Mouse (Mus musculus) small intestine, adult 2 months (tissue): Measurements from ENCODE around the gene Iqgap3. TPM values are rescaled to one million over a fixed set of nuclear protein-coding genes. Genes with fewer than 3 reads are reported as not detected.
A peak's percentile ranks its signal among the peaks of the same experiment; 100 is the strongest.

Source experiments
- H3K27ac ChIP-seq: fragments of 200-500 bp; 2 replicates; pipeline ENCODE4 v1.5.1; 2012; ENCODE audit warnings: low read depth, low read length, control low read depth, inconsistent platforms; ENCODE audit not compliant: insufficient read depth
- H3K27me3 ChIP-seq: fragments of 200-500 bp; 2 replicates; pipeline ENCODE4 v1.6.1; 2012; ENCODE audit warnings: mild to moderate bottlenecking, moderate library complexity, low read length, inconsistent platforms; ENCODE audit not compliant: control insufficient read depth, insufficient read depth
- H3K36me3 ChIP-seq: fragments of 200-500 bp; 2 replicates; pipeline ENCODE4 v1.6.1; 2012; ENCODE audit warnings: mild to moderate bottlenecking, low read length, control low read depth, inconsistent platforms; ENCODE audit not compliant: control insufficient read depth, insufficient read depth
- H3K4me1 ChIP-seq: fragments of 200-500 bp; 2 replicates; pipeline ENCODE4 v1.6.1; 2012; ENCODE audit warnings: low read length, inconsistent platforms, mixed read lengths; ENCODE audit not compliant: control insufficient read depth, insufficient read depth, insufficient read length
- H3K4me3 ChIP-seq: fragments of 200-500 bp; 2 replicates; pipeline ENCODE4 v1.5.1; 2012; ENCODE audit warnings: low read depth, mild to moderate bottlenecking, control low read depth, inconsistent platforms, low read length, moderate library complexity
- CTCF ChIP-seq: fragments of 200-500 bp; IDR thresholded peaks from 2 replicates; pipeline ENCODE4 v1.5.1; 2012; ENCODE audit warnings: low read depth, mild to moderate bottlenecking, control low read depth, inconsistent platforms, low read length, moderate library complexity, mixed read lengths; ENCODE audit not compliant: insufficient replicate concordance, insufficient read length; ENCODE audit errors: extremely low read depth
- POLR2A ChIP-seq: fragments of 200-500 bp; IDR thresholded peaks from 2 replicates; pipeline ENCODE4 v1.6.1; 2012; ENCODE audit warnings: low read depth, mild to moderate bottlenecking, control low read depth, inconsistent platforms, low read length, moderate library complexity
- WGBS: fragments of 180-500 bp; shearing (Covaris S2); methylation state at CpG from one replicate; pipeline ENCODE4 v1.1.7; 2018; 5-methylcytosine and 5-hydroxymethylcytosine counted together
- polyA plus RNA-seq: library from polyadenylated mRNA; depleted of rRNA; stranded (reverse); fragments of >200 nt; gene quantifications from 2 replicates; pipeline ENCODE4 v1.2.3, GENCODE M21; 2012

The Iqgap3 gene
- polyA plus RNA-seq, 1 experiment, result 14.6 TPM

DNA sequence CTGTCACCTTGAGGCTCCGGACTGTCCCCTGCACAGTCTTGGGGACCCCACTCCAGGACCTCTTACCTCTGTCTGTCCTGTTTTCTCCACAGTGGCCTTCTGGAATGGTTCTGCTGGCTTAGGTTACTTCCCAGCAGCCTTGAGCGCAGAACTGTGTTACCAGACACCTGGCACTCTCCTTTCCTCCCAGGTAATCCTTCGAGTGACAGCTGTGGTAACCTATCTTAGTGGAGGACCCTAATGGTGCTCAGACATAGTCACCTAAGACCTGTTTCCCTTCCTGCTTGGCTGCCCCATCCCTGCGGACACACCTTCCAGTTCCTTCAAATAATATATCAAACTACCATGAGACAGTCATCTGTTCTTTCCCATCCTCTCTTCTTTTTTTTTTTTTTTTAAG, 3.6 kb upstream of the Iqgap3 start, which contains the start of gene Ttc24:
Ttc24 (minus strand) TSS at position 101 of the 400 bp plus-strand sequence.
- 71% methylated on average over 4 of the region's 4 CpGs for WGBS
- no peak within 1 kb of the TSS for H3K27ac ChIP-seq
- H3K27me3 ChIP-seq, result 0 out of 2 replicates have a peak, but pooled peaks cover 7% of the 10 kb centered on the region

DNA sequence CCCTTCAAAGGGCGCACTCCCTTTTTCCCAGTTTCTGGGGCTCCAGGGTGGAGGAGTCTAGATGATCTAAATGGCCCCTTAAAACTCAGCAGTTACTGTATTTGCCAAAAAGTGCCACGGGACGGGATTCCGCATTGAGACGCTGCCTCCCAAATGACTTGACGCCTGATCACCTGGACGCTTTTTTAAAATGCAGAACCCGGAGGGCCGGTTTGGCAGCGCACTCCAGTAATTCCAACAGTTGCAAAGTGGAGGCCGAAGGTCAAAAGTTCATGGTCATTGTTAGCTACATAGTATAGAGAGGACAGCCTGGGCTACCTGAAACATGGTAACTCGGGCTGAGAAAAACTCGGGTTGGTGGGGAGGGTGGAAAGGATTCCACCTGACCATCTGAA, 450 bp downstream of the Iqgap3 start:
- under 1% methylated on average over 13 of the region's 13 CpGs for WGBS
- peak overlapping the region; percentile 74 for H3K4me3 ChIP-seq
- H3K4me1 ChIP-seq, result no peaks in the 10 kb centered on the region; the same call in 1 of the 2 replicates
- 0 out of 2 replicates have a peak, but pooled peaks cover 5% of the 10 kb centered on the region for H3K27me3 ChIP-seq
- H3K27ac ChIP-seq, result no peak overlapping the region
- TF ChIP-seq POLR2A (no peak), CTCF (no peak)
- H3K36me3 ChIP-seq, result no peaks in the 10 kb centered on the region

More for the DNA sequence above, 3.6 kb upstream of the Iqgap3 start, which contains the start of gene Ttc24:
- Histone ChIP-seq H3K4me3 (no peak within 1 kb of the TSS), H3K36me3 (no peaks in the 10 kb centered on the region), H3K4me1 (no peaks in the 10 kb centered on the region; the same call in 1 of the 2 replicates)
- TF ChIP-seq CTCF, result no peak
- no peak for TF ChIP-seq POLR2A

DNA sequence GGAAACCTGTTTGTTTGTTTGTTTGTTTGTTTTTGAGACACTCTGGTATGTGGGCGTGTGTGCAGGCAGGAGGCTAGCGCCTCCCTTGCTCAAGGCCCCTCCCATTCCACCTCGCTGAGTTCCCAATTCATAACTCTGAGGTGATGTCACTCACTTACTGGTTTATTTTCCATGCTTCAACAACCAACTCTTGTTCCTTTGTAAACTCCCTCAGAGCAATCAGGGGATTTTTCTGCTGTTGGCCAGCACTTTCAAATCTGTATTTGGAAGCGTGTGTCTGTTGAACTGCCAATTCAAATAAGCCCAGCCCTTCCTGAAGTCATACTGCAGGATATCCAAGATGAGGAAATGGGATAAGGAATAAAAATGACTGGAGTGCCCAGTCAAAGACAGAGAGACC, 892 bp downstream of the Iqgap3 start:
- H3K36me3 ChIP-seq, result no peaks in the 10 kb centered on the region
- 5% methylated on average over 4 of the region's 4 CpGs for WGBS
- TF ChIP-seq POLR2A, result no peak
- no peak for TF ChIP-seq CTCF
- peak overlapping the region; percentile 6; the same call in 1 of the 2 replicates for H3K27ac ChIP-seq
- 0 out of 2 replicates have a peak, but pooled peaks cover under 1% of the 10 kb centered on the region for H3K27me3 ChIP-seq
- H3K4me1 ChIP-seq, result no peaks in the 10 kb centered on the region; the same call in 1 of the 2 replicates
- peak overlapping the region; percentile 74 for H3K4me3 ChIP-seq

DNA sequence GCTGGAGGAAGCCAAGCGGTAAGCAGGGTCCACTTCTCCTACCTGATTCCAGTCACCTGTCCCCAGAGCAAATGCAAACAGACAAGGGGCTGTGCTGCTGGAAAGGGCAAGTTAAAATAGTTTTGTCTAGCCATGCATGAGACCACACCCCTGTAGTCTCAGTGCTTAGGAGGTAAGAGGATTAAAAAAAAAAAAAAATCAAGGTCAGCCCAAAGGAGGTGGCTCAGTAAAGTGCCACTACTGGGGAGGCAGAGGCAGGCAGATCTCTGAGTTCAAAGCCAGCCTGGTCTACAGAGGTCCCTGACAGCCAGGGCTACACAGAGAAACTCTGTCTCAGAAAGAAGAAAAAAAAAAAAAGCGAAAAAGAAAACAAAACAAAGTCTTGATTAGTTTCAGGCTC, 2.2 kb downstream of the Iqgap3 start:
- H3K36me3 ChIP-seq, result no peaks in the 10 kb centered on the region
- WGBS, result 100% methylated on average over 2 of the region's 2 CpGs
- TF ChIP-seq CTCF, result no peak
- TF ChIP-seq POLR2A, result no peak
- H3K4me1 ChIP-seq, result no peaks in the 10 kb centered on the region; the same call in 1 of the 2 replicates
- no peak overlapping the region for H3K4me3 ChIP-seq
- no peak overlapping the region for H3K27ac ChIP-seq
- no peaks in the 10 kb centered on the region for H3K27me3 ChIP-seq

DNA sequence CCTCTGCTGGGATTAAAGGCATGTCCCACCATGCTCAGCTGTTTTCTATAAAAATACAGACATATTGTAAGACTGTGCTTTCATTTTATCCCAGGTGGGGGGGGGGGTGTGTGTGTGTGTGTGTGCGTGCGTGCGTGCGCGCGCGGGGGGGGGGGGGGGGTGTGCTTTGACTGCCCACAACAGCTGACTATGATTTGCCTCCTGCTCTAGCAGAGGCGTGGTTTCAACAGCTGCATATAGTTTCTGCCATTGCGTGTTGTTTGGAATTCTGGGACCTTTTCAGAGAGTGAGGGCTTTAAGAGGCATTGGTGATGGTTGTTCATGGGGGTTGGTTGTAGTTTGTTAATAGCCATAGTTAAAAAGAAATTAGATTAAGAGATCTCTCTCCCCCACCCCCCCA, 3.7 kb downstream of the Iqgap3 start:
- no peak for TF ChIP-seq POLR2A
- TF ChIP-seq CTCF, result no peak
- Histone ChIP-seq H3K4me3 (no peak overlapping the region), H3K36me3 (no peaks in the 10 kb centered on the region), H3K27me3 (no peaks in the 10 kb centered on the region), H3K4me1 (no peaks in the 10 kb centered on the region; the same call in 1 of the 2 replicates), H3K27ac (no peak overlapping the region)
- WGBS, result 92% methylated on average over 9 of the region's 9 CpGs

DNA sequence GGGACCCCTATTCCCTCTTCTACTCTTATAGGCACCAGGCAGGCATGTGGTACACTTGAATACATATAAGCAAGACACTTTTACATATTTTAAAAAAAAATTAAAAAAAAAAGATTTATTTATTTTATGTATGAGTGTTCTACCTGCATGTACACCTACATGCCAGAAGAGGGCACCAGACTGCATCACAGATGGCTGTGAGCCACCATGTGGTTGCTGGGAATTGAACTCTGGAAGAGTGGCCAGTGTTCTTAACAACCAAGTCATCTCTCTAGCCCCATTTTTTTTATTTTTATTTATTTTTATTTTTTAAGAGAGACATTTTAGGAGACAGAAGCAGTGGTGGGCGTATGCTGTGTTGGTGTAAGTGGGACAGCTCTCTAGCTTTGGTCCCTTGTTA, 5.9 kb downstream of the Iqgap3 start:
- Histone ChIP-seq H3K36me3 (peaks cover 9% of the 10 kb centered on the region), H3K4me1 (no peaks in the 10 kb centered on the region; the same call in 1 of the 2 replicates), H3K27ac (no peak overlapping the region), H3K27me3 (no peaks in the 10 kb centered on the region), H3K4me3 (no peak overlapping the region)
- 94% methylated on average over 1 of the region's 1 CpGs for WGBS
- TF ChIP-seq POLR2A, result no peak
- TF ChIP-seq CTCF, result peak; percentile 61; the same call in 1 of the 2 replicates

DNA sequence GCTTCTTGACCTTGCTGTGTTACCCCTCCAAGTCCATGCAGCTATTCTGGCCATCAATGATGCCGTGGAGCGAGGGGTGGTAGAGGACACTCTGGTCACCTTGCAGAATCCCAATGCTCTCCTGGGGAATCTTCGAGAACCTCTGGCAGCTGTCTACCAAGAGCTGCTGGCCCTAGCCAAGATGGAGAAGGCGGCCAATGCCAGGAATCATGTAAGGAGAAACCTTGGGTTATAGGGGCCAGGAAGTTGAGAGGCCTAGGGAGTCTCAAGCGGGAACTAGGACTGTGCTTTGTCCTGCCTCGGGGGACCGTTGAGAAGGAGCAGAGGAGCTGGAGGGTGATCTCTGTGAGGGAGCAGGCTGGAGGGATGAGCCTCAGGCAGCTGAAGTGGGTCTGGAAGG, 8.3 kb downstream of the Iqgap3 start:
- H3K4me1 ChIP-seq, result no peaks in the 10 kb centered on the region
- no peaks in the 10 kb centered on the region for H3K27me3 ChIP-seq
- H3K36me3 ChIP-seq, result peaks cover 9% of the 10 kb centered on the region
- H3K4me3 ChIP-seq, result no peak overlapping the region
- 96% methylated on average over 7 of the region's 7 CpGs for WGBS
- TF ChIP-seq POLR2A, result no peak
- no peak overlapping the region for H3K27ac ChIP-seq
